Mouse (Mus musculus) testis, postnatal 10 days (tissue): ENCODE data around the gene Sema3f.

Experiments used
- DNase-seq: peaks from one replicate; pipeline ENCODE4 v3.0.0; 2021; ENCODE audit warnings: low spot score

The Sema3f gene

DNA sequence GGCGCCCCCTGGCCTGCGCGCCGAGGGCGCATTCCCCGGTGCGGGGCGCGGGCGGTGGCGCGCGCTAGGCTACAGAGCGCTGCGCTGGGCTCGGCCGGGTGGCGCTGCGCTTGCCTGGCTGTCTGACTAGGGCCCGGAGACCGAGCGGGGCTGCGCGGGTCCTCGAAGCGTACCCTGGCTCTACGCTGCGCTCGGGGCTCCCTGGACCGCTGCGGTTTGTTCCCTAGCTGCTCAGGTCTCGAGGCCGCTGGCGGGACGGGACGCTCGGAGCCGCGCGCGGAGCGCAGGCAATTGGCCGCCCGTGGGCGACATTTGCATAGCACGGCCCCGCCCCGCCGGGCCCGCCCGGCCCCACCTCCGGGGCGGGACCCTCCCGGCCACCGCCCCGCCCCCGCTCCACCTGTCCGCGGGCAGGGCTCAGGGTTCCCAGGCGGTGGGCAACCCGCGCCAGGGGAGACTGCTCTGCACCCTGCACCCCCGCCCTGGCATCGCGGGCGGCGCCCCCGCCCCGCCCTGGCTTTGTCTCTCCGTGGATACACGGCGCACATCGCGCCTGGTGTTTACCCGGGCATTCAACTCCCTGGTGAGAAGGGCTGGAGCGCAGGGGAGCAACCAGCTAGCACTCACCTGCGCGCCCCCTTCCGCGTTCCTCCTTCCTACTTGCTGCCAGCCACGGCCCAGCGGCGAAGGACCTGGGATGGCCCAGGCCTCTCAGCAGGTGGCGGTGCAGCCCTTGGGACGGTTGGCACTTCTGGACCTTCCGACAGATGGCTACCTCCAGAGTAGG, at the start of gene Sema3f:
Sema3f (minus strand) TSS at position 779 of the 787 bp plus-strand sequence.
- DNase-seq, result peak; percentile 86

DNA sequence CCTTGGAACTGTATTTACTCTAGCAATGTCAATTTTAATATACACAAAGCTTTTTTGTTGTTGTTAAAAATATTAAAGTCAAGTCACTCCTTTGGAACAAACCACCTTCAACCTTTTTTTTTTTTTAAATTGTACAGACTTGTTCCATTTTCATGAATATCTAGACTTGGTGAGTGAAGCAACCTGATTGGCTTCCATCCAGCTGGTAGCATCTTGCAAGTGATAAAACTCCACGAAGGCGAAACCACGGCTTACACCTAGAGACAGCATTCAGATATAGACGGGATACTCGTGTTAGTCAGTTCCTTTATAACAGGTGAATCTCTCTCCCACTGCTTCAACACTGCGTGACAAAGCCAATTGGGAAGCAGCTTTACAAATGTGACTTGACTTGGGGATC, 49.3 kb upstream of the Sema3f start:
- no peak for DNase-seq

DNA sequence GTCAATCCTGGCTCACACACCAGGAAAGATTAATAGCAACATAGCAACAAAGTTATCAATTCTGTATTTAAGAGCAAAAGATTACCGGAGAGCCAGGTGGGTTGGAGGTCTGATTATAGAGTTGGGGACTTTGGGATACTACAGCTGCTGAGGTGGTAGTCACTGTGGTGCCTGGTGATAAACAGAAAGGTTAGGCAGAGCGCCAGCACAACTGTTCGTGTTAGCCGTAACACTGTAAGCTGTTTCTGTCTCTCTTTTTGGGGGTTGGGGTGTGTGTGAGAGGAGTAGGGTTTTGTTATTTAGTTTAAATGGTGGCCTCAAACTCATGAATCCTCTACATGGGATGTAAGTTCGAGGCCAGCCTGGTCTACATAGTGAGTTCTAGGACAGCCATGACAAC, 40.1 kb upstream of the Sema3f start:
- no peak for DNase-seq

DNA sequence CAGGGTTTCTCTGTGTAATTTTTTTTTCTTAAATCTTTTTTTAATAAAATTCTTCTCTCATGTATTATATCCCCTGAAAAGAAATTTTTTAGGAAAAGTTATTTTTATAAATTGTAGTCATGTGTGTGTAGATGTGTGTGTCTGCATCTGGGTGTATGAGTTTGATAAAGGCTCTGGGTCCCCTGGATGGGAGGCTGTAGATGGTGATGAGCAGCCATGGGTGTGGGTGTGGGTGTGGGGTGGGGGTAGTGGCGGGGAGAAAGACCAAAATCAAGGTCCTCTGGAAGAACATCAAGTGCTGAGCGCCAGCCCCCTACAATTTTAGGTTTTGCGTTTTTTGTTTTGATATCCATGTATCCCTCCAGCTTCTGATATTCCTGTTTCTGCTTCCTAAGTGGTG, 37.8 kb upstream of the Sema3f start:
- no peak for DNase-seq

DNA sequence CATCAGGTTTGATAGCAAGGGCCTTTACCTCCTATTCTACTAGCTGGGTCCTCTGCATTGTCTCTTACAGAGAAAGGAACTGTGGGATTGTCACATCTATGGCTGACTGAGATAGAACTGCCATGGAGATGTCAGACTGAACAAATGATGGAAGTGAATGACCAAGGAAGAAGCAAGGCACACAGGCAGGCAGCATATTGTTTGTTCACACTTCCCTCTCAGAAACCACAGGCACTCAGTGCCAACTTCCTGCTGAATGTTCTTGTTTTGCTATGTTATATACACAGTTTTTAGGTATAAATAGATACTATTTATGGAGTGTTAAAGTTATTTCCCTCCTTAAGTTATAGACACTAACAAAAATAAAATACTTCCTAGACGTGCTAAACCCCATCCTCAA, 37.0 kb upstream of the Sema3f start:
- no peak for DNase-seq

DNA sequence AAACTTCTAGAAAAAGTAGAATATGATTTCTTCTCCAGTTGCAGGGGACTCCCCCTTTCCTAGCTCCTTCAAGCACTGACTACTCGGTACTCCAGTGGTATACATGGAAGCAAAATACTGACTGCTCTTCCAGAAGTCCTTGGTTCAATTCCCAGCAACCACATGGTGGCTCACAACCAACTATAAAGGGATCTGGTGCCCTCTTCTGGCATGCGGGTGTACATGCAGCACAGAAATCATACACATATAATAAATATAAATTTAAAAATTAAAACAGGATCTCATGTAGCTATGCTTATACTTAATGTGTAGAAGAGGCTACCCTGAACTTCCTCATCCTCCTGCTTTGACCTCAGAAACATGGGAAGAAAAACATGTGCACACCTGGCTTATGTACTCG, 36.4 kb upstream of the Sema3f start:
- no peak for DNase-seq

DNA sequence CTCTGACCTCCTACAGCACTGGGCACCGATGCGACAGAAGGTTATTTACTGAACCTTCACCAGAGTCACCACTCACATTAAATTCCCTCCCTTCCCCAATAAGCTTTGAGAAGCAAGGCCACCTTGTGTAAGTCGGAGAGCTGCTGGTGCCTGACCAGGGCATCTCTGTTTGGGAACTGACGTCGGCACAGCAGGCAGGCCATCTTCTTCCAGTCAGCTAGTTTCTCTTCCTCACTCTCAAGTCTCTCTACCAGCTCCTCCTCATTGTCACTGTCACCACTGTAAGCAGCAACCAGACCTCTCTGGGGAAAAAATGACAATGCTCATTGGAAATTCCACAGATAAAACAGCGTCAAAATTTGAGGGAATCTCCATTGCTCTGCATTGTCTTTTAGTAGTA, 33.8 kb upstream of the Sema3f start:
- DNase-seq, result no peak

DNA sequence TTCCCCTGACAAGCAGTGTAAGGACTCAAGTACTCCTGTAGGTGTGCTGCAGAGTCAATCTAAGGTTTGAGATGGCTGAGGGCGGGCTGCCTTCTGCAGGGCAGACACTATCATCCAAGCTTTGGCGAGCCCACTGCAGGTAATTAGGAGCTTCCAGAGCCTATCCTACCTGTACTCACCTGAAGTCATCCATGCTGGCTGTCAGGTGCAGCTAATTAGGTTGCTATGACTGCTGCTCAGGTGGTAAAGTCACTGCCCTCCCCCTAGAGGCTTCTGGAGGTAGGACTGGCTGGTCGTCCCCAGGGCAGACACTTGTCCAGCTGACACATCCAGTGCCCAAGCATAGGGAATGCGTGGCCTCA, 28.5 kb upstream of the Sema3f start:
- peak; percentile 67 for DNase-seq

DNA sequence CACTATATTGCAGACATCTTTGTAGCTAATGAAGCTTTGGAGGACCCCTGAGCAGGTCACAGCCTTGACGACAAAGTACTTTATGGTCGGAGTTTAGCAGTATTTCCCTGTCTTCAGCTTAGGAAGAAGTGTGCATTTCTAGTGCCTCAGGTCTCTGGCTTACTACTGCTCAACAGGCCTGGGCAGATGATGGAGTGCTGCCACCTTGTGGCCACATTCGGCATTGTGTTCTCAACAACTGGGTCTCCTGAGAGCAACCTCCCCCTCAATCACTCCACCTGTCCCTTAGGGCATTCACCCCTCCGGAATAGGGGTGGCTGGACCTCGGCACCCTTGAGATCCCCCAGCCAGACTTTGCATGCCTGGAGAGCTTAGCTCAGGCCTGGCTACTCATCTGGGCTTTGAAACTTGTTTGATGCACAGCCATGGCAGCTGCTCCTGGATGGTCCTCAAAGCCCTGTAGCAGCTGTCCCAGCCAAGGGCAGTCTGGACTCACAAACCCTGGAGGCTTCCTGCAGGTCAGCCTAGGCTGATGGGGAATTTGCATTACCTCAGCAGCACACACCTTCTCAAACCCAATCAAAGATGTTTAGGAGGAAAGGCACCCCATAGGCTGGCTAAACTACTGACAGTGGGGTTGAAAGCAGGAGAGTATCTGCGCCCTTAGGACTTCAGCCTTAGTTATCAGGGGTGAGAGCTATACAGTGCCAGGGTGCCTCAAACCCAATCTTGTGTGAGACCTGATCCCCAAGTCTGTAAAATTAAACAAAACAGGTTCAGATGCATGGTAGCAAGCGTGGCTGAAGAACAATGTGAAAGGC, 28.0 kb upstream of the Sema3f start:
- DNase-seq, result peak; percentile 93

DNA sequence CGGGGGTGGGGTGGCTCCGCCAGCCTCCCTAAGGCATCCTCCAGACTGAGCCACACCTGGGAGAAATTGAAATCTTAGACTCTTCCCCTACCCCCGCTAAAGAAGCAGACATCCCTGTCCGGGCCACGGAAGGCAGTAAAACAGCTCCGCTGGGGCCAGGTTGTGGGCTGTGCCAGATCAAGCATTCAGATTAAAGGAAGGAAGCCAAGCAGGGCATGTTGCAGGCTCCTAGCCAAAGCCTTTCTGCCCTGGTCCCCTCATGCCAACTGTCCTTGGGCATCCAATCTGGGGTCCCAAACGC, 25.9 kb upstream of the Sema3f start:
- no peak for DNase-seq

DNA sequence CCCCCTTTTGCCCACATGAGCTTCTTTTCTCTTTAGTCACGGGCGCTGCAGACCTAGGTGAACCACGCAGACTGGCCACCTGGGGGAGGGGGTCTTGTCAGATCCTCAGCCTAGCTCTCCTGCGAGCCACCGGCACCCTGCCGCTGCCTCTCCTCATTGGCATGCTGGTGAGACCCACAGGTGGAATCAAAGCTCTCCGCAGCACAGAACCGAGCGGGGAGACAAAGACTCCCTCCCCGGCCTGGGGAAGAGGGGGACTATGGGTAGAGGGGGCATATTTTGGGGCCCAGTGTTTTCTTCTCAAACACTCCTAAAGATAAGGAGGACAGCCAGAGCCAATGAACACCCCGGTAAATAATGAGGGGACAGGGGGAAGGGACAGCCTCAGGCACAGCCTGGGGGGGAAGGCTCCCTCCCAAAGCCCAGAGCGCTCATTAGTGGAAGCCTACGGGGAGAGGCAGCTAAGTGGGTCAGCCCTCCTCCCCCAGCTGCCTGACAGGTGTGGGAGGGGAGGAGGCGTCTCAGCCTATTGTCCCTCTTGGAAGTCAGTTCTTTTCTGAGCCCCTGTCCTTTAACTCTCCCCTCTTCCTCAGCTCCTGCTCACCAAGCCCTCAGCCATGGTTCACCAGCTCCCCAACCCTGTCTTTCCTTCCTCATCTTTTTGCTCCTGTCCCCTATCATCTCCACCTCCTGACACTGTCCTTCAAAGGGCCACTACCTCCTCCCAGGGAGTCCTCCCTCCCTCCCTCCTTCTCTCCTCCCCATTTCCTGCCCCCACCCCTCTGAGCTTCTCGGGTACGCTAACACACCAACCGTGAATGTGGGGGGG, 25.3 kb upstream of the Sema3f start:
- no peak for DNase-seq

DNA sequence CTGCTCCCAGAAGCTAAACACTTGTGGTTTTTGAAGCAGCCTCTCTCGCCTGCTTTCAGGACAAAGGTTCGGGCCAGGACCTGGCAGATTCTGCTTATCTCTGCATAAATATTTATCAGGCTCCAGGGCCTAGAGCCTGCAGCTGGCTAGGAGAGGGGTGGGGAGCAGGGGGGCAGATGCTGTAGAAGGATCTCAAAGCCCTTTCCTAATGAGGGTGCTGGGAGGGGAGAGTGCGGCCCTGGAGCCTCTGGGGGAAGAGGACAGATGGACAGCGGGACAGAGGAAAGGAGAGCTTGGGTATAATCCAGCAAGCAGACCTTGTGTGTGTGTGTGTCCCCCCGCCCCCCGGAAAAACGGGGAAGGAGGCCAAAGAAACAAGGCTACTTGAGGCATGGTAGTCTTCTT, 24.3 kb upstream of the Sema3f start:
- no peak for DNase-seq

DNA sequence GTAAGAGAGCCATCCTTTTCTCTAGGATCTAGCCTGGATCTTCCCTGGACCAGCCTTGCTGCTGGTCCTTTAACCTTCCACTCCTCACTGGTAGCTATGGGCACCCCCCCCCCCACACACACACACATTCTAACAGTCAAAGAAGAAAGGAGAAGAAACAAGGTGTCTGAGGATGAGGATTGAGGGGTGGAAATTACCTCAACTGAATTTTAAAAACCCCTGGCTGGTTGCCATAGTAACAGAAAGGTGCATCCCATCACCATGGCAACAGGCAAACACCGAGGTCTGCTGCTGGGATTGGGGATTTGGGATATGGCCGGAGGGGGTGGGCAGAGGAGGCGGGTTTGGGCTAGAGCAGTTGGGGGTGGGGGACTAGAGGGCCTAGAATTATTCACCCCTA, 19.4 kb upstream of the Sema3f start:
- DNase-seq, result no peak

DNA sequence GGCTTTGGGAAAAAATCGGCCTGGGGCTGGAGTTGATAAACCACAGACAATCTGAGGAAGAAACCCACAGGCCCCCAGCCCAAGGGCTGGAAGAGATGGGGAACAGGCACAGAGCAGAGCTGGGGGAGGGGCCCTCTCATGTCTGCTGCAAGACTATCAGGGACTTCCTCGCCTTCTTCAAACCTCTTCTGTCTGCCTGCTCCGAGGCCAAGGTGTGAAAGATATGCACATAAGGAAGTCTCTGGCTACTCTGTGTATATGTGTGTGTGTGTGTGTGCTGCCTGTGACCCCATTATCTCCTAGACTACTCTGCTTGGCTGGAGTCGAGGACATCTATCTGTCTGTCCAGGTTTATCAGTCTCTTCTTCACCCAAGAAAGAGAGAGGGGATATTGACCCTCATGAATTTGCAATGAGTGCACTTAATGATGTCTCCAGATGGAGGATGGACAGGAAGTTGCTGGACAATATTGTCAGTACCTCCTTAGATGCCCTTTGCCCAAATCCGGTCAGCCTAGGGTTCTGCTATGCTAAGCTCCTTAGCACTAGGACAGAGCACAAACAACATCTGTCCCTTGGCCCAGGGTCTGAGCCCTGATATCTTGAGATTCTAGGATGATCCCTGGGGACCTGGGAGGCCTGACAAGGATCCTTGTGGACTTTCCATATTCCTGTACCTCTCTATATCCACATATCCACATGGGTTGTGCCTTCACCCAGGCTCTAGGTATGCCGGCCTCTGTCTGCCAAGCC, 18.8 kb upstream of the Sema3f start:
- DNase-seq, result no peak

DNA sequence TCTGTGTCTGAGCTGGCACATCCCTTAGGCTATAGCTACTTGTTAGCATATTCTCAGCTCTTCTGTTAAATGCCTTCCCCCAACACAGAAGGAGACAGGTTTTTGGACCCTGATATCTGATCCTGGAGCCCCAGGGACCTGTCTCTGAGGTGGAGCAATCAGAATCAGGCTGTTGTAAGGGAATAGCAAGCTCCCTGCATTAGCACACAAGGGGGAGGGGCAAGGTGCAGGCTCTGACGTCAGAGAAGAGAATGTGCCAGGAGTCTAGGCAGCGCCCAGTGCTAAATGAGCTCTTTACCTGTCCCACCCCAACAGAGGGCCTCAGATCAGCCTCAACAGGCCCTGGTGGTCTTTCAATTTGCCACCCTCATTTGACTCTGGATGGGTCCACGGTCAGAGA, 16.8 kb upstream of the Sema3f start:
- no peak for DNase-seq

DNA sequence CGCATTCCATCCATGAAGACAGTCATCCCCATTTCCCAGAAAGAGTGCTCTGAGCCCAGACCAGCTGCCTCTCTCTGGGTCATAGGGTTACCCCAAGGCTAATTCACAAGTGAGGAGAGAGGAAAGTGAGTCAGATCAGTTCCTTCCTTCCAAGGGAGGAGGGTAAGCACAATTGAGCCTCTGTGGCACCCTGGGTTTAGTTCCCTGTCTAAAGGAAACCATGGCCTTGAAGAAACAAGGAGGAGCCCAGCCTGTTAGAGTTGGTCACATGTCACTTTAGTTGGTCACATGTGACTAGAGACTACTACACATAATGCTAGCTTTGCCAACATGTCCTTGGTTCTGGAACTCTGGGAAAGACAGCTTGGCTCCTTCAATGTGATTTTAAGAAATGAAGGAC, 14.5 kb upstream of the Sema3f start:
- no peak for DNase-seq

DNA sequence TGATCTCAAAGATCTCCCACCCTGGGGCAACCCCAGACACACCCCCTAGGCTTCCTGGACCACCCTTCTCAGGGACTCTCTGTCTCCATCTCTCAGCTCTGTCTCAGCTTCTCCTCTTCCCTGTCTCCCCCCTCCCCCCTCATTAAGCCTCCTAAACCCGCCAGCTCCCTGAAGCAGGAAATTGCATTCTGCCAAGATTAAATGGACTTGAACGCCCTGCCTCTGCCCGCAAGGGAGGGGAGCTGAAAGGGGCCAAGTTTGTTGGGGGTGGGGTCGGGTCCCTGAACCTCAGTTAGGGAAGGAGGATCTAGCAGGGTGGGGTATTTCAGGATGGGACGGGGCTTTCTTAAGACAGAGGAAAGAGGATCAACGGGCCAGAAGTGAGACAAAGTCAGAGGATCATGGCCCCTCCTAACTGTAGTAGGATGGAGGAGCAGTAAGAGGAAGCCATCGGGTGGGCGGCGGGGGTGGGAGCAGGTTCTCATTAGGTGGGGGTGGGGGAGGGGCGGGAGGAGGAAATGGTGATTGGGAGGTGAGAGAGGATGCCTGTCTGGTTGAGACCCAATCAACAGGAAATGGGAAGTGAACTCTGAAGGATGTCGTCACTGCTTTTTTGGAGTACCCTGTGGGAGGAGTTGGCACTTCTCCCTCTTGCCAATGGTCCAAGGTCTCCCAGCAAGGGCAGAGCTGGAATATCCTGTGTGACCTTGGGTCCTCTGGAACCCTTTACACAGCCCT, 13.7 kb upstream of the Sema3f start:
- DNase-seq, result peak; percentile 60

DNA sequence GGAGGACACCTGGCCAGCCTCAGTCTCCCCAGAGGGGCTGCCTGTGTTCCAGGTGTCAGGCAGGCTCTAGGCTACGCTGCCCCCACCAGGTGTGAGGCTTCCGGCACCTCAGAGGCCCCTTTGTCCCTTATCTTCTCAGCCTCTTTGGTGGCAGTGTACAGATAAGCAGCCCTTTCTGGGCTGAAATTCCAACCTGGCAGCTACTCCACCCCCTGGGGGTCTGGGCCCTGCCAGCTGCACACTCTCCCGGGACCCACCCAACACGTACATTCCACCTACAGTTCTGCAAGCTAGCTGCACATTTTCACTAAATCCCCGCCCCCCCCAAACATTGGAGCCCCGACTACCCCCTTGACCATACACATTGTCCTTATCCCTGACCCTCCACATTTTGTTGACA, 13.0 kb upstream of the Sema3f start:
- DNase-seq, result no peak

DNA sequence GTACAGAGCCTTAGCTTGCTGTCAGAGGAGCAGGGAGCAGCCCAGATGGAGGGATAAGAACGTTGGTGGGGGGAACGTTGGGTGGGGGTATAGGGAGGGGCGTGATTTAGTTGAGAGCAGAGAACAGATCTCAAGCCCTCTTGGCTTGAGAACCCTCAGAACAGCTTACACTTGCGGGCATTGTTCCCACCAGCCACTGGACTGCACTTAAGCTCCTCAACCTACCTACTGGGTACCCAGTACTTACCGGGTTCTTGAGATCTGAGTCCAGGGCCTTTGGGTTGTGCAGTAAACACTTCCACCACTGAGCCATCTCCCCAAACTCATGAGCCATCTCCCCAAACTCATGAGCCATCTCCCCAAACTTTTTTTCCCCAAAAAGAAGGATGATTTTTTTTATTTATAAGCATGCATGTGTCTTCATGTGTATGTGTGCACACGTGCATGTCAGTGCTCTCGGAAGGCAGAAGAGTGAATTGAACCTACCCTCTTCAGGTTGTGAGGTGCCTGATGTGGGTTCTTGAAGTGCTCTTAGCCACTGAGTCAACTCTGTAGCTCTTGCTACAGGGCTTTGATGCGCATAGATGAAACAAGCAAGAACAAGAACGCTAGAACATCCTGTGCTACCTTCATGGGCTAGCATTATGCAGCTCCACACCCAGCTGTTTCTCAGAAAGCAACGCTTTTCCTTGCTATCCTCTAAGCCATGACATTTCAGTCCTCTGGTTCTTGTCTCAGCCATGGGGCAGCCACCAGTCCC, 8.7 kb upstream of the Sema3f start:
- no peak for DNase-seq

DNA sequence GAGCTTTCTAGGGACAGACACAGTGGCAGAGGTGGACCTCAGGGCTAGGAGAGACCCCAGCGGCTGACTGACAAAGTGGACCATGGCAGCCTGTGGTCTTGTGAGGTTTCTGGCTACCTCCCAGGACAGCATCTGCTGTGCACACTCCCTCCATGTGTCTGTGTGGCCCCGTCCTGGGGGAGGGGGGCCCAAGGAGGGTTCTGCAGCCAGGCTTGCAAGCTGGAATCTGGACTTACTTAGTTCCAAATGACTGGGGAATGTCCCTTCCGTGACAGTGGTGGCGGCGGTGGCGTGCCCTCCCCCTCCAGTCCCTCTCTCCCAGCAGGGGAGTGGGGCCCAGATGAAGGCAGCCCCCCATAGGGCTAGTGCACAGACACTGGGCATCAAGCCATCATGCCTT, 6.7 kb upstream of the Sema3f start:
- peak; percentile 72 for DNase-seq

DNA sequence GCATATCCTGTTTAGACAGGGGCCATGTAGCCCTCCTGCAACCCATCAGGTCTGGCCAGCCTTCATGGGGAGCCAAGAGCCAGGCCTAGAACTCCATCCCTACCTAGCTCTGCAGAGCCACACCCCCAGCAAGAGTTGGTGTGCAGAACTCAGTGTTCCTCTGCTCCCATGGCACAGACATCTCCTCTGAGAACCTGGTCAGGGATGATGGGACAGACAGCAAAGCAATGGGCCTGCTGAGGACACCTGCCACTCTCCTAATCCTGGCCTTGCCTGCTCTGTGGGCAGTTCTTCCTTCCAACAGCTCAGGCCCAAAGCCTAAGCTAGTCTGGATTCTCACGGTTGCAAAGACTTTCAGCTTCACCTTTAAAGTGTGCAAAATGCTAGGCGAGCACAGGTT, 5.4 kb upstream of the Sema3f start:
- no peak for DNase-seq
